Mouse (Mus musculus): ENCODE data around the gene Blmh. TPM values are rescaled to one million over a fixed set of nuclear protein-coding genes. Genes with fewer than 3 reads are reported as not detected.

Gene Blmh
- 26.4 TPM for polyA plus RNA-seq (2012; fragmentation: generic; extraction: Trizol)
- long read RNA-seq, experiment 1, transcript Blmh-201 (12 exons, 2,497 nt), result major isoform, 46 of 64 reads
- long read RNA-seq, experiment 1, partial matches to known transcripts, result 10 of 64 reads
- long read RNA-seq, experiment 1, other reads (novel, unspliced or antisense), result 8 of 64 reads
- long read RNA-seq, experiment 2, transcript Blmh-201 (12 exons, 2,497 nt), result major isoform, 440 of 457 reads
- long read RNA-seq, experiment 2, partial matches to known transcripts, result 1 of 457 reads
- long read RNA-seq, experiment 2, other reads (novel, unspliced or antisense), result 15 of 457 reads

GRCm38 (mm10) chr11:76924759-76925236, at the start of gene Blmh:
Gene Blmh (plus strand): TSS chr11:76924809.
- Histone ChIP-seq H3K79me3 (ENCODE audit: low read depth) (no peaks in the 10 kb centered on the region), H3K4me3 (ENCODE audit: insufficient read depth, poor library complexity, severe bottlenecking) (no peak within 1 kb of the TSS), H3K27me3 (ENCODE audit: control insufficient read depth, insufficient read depth, insufficient read length) (no peaks in the 10 kb centered on the region), H3K36me3 (ENCODE audit: control insufficient read depth, insufficient read depth) (no peaks in the 10 kb centered on the region), H3ac (ENCODE audit: control insufficient read depth, insufficient read length, low read depth) (no peak within 1 kb of the TSS), H3K79me2 (ENCODE audit: control insufficient read depth, insufficient read depth) (no peaks in the 10 kb centered on the region)
- TF ChIP-seq FOSL1 (IDR thresholded peaks at IDR 0.05; ENCODE audit: insufficient read depth, low read length, poor library complexity, severe bottlenecking) (no peak), CTCF (IDR thresholded peaks at IDR 0.05; ENCODE audit: control insufficient read depth, insufficient read depth, insufficient read length) (no peak), USF1 (IDR thresholded peaks at IDR 0.05; ENCODE audit: low read depth) (no peak), CEBPB (IDR thresholded peaks at IDR 0.05; ENCODE audit: low read depth) (no peak), MYOD1 (IDR thresholded peaks at IDR 0.05; ENCODE audit: control insufficient read depth, insufficient read length, low read depth) (no peak), MAX (IDR thresholded peaks at IDR 0.05) (no peak), MYOG (IDR thresholded peaks at IDR 0.05; ENCODE audit: control insufficient read depth, extremely low read depth, insufficient read length) (no peak)

DNA sequence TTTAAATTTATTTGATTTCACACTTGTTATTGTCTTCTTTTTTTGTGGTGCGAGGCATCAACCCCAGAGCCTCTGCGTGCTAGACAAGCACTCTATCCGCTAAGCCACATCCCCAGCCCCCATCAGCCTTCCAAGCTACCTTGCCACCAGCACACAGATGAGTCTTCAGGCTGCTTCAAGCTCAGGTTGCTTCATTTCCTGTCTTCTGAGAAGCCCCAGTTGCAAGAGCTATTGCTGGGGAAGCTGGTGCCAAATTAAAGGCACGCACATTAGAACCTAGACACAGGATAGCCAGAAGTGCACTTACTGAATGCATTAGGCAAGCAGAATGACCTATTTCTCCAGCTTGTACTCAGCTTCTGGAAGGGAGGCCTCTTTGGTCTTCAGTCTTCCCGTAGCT, 44.8 kb upstream of the Blmh start:
- Histone ChIP-seq H3ac (ENCODE audit: control insufficient read depth, insufficient read length, low read depth) (no peak overlapping the region), H3K79me3 (ENCODE audit: low read depth) (no peaks in the 10 kb centered on the region), H3K4me3 (ENCODE audit: insufficient read depth, poor library complexity, severe bottlenecking) (no peak overlapping the region), H3K79me2 (ENCODE audit: control insufficient read depth, insufficient read depth) (no peaks in the 10 kb centered on the region), H3K36me3 (ENCODE audit: control insufficient read depth, insufficient read depth) (no peaks in the 10 kb centered on the region), H3K27me3 (ENCODE audit: control insufficient read depth, insufficient read depth, insufficient read length) (no peaks in the 10 kb centered on the region)
- TF ChIP-seq MAX (IDR thresholded peaks at IDR 0.05), result no peak
- TF ChIP-seq MYOD1 (IDR thresholded peaks at IDR 0.05; ENCODE audit: control insufficient read depth, insufficient read length, low read depth), result no peak
- TF ChIP-seq CEBPB (IDR thresholded peaks at IDR 0.05; ENCODE audit: low read depth), result no peak
- no peak for TF ChIP-seq MYOG (IDR thresholded peaks at IDR 0.05; ENCODE audit: control insufficient read depth, extremely low read depth, insufficient read length)
- no peak for TF ChIP-seq FOSL1 (IDR thresholded peaks at IDR 0.05; ENCODE audit: insufficient read depth, low read length, poor library complexity, severe bottlenecking)
- no peak for TF ChIP-seq USF1 (IDR thresholded peaks at IDR 0.05; ENCODE audit: low read depth)
- no peak for TF ChIP-seq CTCF (IDR thresholded peaks at IDR 0.05; ENCODE audit: control insufficient read depth, insufficient read depth, insufficient read length)

- Histone ChIP-seq H3K79me3 (ENCODE audit: low read depth) (no peaks in the 10 kb centered on the region), H3K27me3 (ENCODE audit: control insufficient read depth, insufficient read depth, insufficient read length) (no peaks in the 10 kb centered on the region), H3K4me3 (ENCODE audit: insufficient read depth, poor library complexity, severe bottlenecking) (no peak overlapping the region), H3K36me3 (ENCODE audit: control insufficient read depth, insufficient read depth) (no peaks in the 10 kb centered on the region), H3K79me2 (ENCODE audit: control insufficient read depth, insufficient read depth) (no peaks in the 10 kb centered on the region), H3ac (ENCODE audit: control insufficient read depth, insufficient read length, low read depth) (no peak overlapping the region)
- no peak for TF ChIP-seq MAX (IDR thresholded peaks at IDR 0.05)
- no peak for TF ChIP-seq CTCF (IDR thresholded peaks at IDR 0.05; ENCODE audit: control insufficient read depth, insufficient read depth, insufficient read length)
- TF ChIP-seq MYOG (IDR thresholded peaks at IDR 0.05; ENCODE audit: control insufficient read depth, extremely low read depth, insufficient read length), result no peak
- TF ChIP-seq CEBPB (IDR thresholded peaks at IDR 0.05; ENCODE audit: low read depth), result no peak
- no peak for TF ChIP-seq MYOD1 (IDR thresholded peaks at IDR 0.05; ENCODE audit: control insufficient read depth, insufficient read length, low read depth)
- TF ChIP-seq FOSL1 (IDR thresholded peaks at IDR 0.05; ENCODE audit: insufficient read depth, low read length, poor library complexity, severe bottlenecking), result no peak
- TF ChIP-seq USF1 (IDR thresholded peaks at IDR 0.05; ENCODE audit: low read depth), result no peak
These were observed 40.2 kb upstream of the Blmh start for GRCm38 (mm10) chr11:76884451-76884850.

GRCm38 (mm10) chr11:76889339-76890164, 35.1 kb upstream of the Blmh start:
- no peak for TF ChIP-seq FOSL1 (IDR thresholded peaks at IDR 0.05; ENCODE audit: insufficient read depth, low read length, poor library complexity, severe bottlenecking)
- TF ChIP-seq CTCF (IDR thresholded peaks at IDR 0.05; ENCODE audit: control insufficient read depth, insufficient read depth, insufficient read length), result no peak
- no peak for TF ChIP-seq MAX (IDR thresholded peaks at IDR 0.05)
- TF ChIP-seq USF1 (IDR thresholded peaks at IDR 0.05; ENCODE audit: low read depth), result no peak
- no peak for TF ChIP-seq CEBPB (IDR thresholded peaks at IDR 0.05; ENCODE audit: low read depth)
- no peak for TF ChIP-seq MYOG (IDR thresholded peaks at IDR 0.05; ENCODE audit: control insufficient read depth, extremely low read depth, insufficient read length)
- no peak for TF ChIP-seq MYOD1 (IDR thresholded peaks at IDR 0.05; ENCODE audit: control insufficient read depth, insufficient read length, low read depth)

GRCm38 (mm10) chr11:76891171-76891570, 33.4 kb upstream of the Blmh start:
- H3ac ChIP-seq (ENCODE audit: control insufficient read depth, insufficient read length, low read depth), result no peak overlapping the region
- H3K4me3 ChIP-seq (ENCODE audit: insufficient read depth, poor library complexity, severe bottlenecking), result no peak overlapping the region
- no peak for TF ChIP-seq MYOG (IDR thresholded peaks at IDR 0.05; ENCODE audit: control insufficient read depth, extremely low read depth, insufficient read length)
- no peak for TF ChIP-seq CEBPB (IDR thresholded peaks at IDR 0.05; ENCODE audit: low read depth)
- no peak for TF ChIP-seq MAX (IDR thresholded peaks at IDR 0.05)
- no peak for TF ChIP-seq CTCF (IDR thresholded peaks at IDR 0.05; ENCODE audit: control insufficient read depth, insufficient read depth, insufficient read length)
- TF ChIP-seq MYOD1 (IDR thresholded peaks at IDR 0.05; ENCODE audit: control insufficient read depth, insufficient read length, low read depth), result no peak
- no peak for TF ChIP-seq USF1 (IDR thresholded peaks at IDR 0.05; ENCODE audit: low read depth)
- no peak for TF ChIP-seq FOSL1 (IDR thresholded peaks at IDR 0.05; ENCODE audit: insufficient read depth, low read length, poor library complexity, severe bottlenecking)
- no peaks in the 10 kb centered on the region for H3K79me2 ChIP-seq (ENCODE audit: control insufficient read depth, insufficient read depth)
- H3K36me3 ChIP-seq (ENCODE audit: control insufficient read depth, insufficient read depth), result no peaks in the 10 kb centered on the region
- no peaks in the 10 kb centered on the region for H3K27me3 ChIP-seq (ENCODE audit: control insufficient read depth, insufficient read depth, insufficient read length)
- H3K79me3 ChIP-seq (ENCODE audit: low read depth), result no peaks in the 10 kb centered on the region

More at GRCm38 (mm10) chr11:76889339-76890164, 35.1 kb upstream of the Blmh start:
- Histone ChIP-seq H3K27me3 (ENCODE audit: control insufficient read depth, insufficient read depth, insufficient read length) (no peaks in the 10 kb centered on the region), H3K36me3 (ENCODE audit: control insufficient read depth, insufficient read depth) (no peaks in the 10 kb centered on the region), H3K79me3 (ENCODE audit: low read depth) (no peaks in the 10 kb centered on the region), H3K4me3 (ENCODE audit: insufficient read depth, poor library complexity, severe bottlenecking) (no peak overlapping the region), H3K79me2 (ENCODE audit: control insufficient read depth, insufficient read depth) (no peaks in the 10 kb centered on the region), H3ac (ENCODE audit: control insufficient read depth, insufficient read length, low read depth) (no peak overlapping the region)

Measured in C2C12 (cell line).